Mouse (Mus musculus) bone marrow, adult 2 months (tissue): ENCODE results near the gene Nfkb1.

Experiments used
- CTCF ChIP-seq: fragments of 200-500 bp; IDR thresholded peaks from 2 replicates; pipeline ENCODE4 v1.5.1; 2011; ENCODE audit warnings: low read length, control low read depth; ENCODE audit not compliant: control insufficient read depth, insufficient read depth
- POLR2A ChIP-seq: fragments of 200-500 bp; IDR thresholded peaks from 2 replicates; pipeline ENCODE4 v1.6.1; 2011; ENCODE audit warnings: low read depth, mild to moderate bottlenecking, control low read depth, low read length, borderline replicate concordance; ENCODE audit not compliant: control insufficient read depth

- TF ChIP-seq CTCF (peak; percentile 29; the same call in 1 of the 2 replicates), POLR2A (no peak)
Observed at GRCm38 (mm10) chr3:135731292-135732047, 40.1 kb upstream of the Nfkb1 start.
